Mouse (Mus musculus) embryonic stem cell, embryonic (primary cell): Measurements from ENCODE around the gene Serpinb12.
"Not testable (repeated sequence)": the region's sequence is repeated elsewhere in the genome, so short reads cannot be mapped to it uniquely, and the experiment has no call there.

Source experiments
- CTCF ChIA-PET, 4 experiments: fragments of 300-600 bp in 2 of 4; fragments of 350-600 bp in 2 of 4; sonication (Branson Sonifier 250); formaldehyde crosslinking; loops; one replicate each; lab custom pipeline; 2022; ENCODE audit warnings: inconsistent platforms in 2 of 4; lab: Charles Lee
- POLR2A ChIA-PET, 4 experiments: fragments of 300-600 bp in 2 of 4; fragments of 350-600 bp in 2 of 4; sonication (Branson Sonifier 250); formaldehyde crosslinking; loops; one replicate each; lab custom pipeline; 2022; ENCODE audit warnings: antibody characterized with exemption in 4 of 4, inconsistent platforms in 1 of 4; lab: Charles Lee

The Serpinb12 gene

DNA sequence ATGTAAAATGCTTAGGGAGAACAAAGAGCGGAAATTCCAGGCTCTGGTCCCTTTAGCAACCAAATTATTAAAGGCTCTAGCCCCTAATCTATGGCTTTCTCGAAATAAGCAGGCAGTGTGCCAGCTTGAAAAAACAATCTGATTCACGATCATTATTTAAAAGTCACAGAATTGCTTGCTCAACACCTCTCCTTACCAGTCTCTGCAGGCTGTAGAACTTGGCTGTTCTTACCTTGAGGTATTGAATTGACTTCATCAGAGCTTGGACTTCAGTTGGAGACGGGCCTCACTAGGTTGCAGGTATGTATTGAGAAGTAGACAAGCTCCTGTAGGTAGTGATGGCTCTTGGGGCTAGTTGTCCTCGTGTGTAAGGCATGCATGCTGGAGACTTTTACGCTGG, at the start of gene Serpinb12:
TSS of gene Serpinb12 (plus strand) at position 185 of the 400 bp plus-strand sequence.
- ChIA-PET CTCF (no interaction called here), POLR2A (no interaction called here)

DNA sequence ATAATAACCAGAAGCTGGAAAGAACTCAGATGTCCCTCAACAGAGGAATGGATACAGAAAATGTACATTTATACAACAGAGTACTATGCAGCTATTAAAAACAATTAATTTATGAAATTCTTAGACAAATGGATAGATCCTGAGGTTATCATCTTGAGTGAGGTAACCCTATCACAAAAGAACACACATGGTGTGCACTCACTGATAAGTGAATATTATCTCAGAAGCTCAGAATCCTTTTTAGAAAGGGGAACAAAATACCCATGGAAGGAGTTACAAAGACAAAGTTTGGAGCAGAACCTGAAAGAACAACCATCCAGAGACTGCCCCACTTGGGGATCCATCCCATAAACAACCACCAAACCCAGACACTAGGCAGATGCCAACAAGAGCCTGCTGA, 39.1 kb upstream of the Serpinb12 start:
- CTCF ChIA-PET = interaction anchor here in 1 of 4 experiments (0.6 kb wide), 1 partner anchor 226 kb away, joined by 4 read pairs; no protein-coding TSS in a partner anchor
- POLR2A ChIA-PET = not testable (repeated sequence)

DNA sequence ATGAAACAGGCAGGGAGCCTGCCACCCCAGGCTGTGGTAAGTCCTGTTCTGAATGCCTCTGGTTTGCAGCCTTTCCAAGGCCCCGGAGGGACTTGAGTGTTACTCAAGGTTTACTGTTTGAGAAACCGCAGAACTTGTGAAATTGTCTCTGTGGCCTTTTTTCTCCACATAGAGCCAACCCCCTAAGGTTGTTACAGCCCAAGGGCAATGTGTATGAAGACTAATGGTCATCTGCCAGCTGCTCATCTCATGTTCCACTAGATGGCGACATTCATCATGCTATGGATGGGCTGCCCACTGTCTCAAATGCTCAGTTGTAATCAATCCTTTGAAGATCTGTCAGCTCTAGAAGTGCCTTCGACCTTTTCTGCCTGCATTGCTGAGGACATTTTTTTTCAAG, 32.8 kb upstream of the Serpinb12 start:
- POLR2A ChIA-PET = no interaction called here
- CTCF ChIA-PET = interaction anchor here (0.5 to 1.1 kb wide), 10 partner anchors 11 to 1341 kb away, joined by 3 to 5 read pairs (median 3); no protein-coding TSS in a partner anchor

DNA sequence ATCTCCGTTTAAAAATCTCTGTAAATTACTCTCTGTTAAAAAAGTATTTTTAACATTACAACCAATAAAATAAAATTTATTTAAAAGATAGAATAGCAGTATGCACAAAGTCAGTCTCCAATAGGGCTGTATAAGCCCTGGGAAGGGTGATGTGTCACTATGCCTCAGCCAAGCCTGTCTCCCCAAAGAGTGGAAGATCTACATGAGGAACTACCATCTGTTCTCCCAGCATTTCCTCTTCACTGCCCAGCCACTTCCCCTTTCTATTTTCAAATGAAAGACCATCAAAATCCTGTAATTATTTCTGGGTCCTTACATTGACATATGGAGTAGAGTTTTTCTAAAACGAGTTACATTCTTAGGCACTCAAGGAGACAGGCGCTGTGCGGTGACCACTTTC, 2.3 kb upstream of the Serpinb12 start:
- CTCF ChIA-PET = no interaction called here
- POLR2A ChIA-PET = no interaction called here

DNA sequence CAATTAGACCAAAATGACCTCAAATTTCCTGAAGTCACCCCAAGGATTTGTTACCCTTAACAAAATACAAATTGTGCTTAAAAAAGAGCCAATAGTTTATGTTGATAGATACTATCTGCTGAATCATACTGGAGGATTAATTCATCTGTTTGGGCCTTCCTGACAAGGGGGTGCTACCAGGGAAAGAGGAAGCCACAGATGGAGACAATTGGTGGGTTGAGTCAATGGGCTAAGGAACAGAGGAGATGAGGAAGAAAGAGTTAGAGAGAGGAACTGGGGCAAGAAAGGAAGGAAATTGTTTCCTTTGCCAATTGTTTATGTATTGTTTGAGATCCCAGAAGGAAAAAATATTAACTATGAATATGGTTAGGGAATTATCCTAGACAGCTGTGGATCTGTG, 591 bp upstream of the Serpinb12 start:
- ChIA-PET POLR2A (no interaction called here), CTCF (no interaction called here)

DNA sequence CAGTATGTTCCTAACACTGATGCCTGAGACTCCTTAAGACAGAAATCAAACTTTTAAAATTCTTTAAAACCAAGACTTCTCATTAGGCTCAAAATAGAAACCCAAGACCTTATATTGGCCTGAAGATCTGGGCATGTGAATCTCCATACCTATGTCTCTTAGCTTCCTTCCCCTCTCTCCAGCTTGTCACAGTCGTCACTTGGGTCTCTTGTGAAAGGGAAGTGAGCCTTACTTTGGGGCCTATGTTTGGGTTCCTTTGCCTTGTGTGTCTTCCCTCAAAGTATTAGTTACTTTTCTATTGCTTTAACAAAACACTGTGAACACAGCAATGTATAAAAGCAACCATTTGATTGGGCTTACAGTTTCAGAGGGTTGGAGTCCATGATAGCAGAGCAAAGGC, 13.0 kb downstream of the Serpinb12 start:
- ChIA-PET POLR2A (no interaction called here), CTCF (no interaction called here)

DNA sequence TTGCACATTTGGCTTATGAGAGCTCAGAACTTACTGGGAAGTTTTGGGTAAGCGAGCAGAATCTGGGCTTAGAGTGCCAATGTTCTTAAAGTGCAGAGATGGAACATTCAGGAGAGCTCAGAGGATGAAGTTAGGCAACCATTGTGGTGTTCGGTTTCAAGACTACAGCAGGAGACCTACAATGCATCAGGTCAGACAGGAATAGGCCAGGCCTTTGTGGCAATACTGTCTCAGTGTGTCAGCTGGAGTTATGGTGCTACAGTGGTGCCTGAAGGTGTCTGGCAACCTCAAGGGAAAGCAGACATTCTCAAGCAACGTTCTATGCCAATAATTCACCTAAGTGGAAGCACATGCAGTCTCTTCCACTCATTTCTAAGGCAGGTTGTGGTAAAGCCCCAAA, 25.7 kb downstream of the Serpinb12 start:
- CTCF ChIA-PET = interaction anchor here in 1 of 4 experiments (1.1 kb wide), 1 partner anchor 58 kb away, joined by 3 read pairs; no protein-coding TSS in a partner anchor
- POLR2A ChIA-PET = interaction anchor here in 1 of 4 experiments (0.6 kb wide), 1 partner anchor 30 kb away, joined by 3 read pairs; no protein-coding TSS in a partner anchor

DNA sequence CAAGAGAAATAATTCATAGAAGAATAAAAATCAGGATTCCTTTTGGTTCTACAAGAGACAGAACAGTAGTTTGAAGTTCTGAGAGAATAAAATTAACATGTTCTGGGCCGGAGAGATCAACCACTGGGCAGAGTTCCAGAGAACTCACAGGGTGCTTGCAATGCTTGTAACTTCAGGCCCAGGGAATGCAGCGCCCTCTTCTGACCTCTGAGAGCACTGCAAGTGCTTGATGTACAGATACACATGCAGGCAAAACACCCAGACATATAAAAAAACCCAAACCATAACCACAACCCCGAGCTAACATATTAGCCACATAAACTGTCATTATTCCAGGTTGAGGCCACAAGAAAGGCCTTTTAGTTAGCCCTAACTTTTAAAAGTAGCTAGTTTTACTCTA, 26.8 kb downstream of the Serpinb12 start:
- CTCF ChIA-PET = interaction anchor here in 3 of 4 experiments (0.6 to 1.1 kb wide), 3 partner anchors 59 to 1249 kb away, joined by 3 to 4 read pairs (median 3); no protein-coding TSS in a partner anchor
- POLR2A ChIA-PET = interaction anchor here in 1 of 4 experiments (0.6 kb wide), 1 partner anchor 684 kb away, joined by 4 read pairs; no protein-coding TSS in a partner anchor

DNA sequence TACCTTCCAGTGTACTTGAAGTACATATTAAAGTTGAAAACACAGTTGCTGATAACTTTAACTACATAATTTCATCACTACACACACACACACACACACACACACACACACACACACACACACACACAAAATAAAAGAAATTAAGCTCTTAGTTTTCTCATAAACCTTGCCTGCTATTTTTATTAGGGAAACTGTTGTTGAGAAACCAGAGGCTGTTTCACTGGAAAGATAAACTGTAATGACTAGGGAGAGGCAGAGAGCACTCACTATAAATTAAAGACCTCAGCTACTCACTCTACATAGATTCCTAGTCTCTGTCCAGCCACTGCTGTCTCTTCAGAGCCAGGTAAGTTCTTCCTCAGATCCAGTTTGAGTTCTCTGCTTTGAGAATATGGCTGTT, 46.4 kb downstream of the Serpinb12 start, which contains the start of gene Serpinb13:
TSS of gene Serpinb13 (plus strand) at position 301 of the 400 bp plus-strand sequence.
- ChIA-PET CTCF (no interaction called here), POLR2A (interaction anchor here in 1 of 4 experiments (0.6 kb wide), 1 partner anchor 1986 kb away, joined by 3 read pairs; no protein-coding TSS in a partner anchor)

DNA sequence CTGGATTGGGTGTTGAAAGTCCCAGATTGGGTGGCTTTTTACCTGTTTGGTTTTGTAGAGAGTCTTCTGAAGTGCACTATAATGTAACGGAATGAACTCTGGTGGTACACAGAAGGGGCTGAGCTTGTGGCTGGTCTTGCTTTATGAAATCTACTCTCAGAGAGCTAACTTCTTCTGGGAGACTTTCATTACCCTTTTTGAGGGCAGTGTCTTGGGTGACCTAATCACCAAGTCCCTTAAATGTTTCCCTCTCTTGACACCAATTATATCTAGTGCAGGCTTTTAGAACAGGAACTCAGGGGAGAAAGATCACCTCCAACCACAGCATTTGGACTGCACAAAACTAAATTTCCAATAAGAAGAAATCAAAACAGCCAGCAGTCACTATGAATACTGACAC, 48.8 kb downstream of the Serpinb12 start:
- ChIA-PET CTCF (no interaction called here), POLR2A (no interaction called here)

DNA sequence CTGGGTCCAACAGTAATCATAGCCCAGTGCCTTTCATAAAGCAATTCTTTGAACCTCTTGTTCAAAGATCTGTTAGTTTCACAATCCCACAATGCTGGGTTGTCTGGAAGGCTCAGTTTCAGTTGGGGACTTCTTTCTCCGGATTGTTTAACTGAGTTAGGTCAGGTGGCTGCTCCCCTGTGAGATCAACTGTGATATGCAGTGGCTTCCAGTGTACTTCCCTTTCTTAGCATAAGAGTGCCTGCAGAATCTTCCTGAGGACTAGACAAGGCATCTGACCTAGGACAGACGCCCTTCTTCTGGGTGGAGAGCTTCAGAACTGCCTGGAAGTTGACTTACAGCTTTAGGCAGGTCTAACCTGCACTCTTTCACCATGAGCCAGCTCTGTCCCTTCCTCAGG, 49.6 kb downstream of the Serpinb12 start:
- ChIA-PET CTCF (no interaction called here), POLR2A (no interaction called here)

DNA sequence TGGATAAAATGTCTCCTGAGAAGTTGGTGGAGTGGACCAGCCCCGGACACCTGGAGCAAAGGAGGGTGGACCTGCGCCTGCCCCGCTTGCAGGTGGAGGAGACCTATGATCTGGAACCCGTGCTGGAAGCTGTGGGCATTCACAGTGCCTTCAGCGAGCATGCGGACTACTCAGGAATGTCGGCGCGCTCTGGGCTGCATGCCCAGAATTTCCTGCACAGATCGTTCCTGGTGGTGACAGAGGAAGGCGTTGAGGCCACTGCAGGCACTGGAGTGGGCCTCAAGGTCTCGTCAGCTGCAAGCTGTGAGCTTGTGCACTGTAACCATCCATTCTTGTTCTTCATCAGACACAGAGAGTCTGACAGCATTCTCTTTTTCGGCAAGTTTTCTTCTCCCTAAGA, 66.2 kb downstream of the Serpinb12 start:
- POLR2A ChIA-PET = interaction anchor here in 1 of 4 experiments (0.6 kb wide), 1 partner anchor 181 kb away, joined by 3 read pairs; no protein-coding TSS in a partner anchor

DNA sequence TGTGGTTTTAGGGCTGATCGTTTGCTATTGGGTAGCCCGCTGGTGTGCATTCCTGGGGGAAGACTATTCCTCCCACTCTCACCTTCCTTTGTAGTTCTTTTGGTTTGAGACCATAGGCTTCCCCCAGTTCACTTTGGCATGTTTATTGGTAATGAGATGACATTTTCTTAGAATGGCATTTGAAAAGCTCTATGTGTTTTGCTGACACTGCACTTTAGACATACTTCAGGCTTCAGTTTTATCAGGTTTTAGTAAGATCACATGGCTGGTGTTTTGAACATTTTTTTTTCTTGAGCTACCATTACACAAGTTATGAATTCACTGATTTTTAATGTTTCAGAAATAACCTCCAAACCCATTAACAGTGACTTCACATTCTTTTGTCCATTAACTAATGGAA, 67.5 kb downstream of the Serpinb12 start:
- ChIA-PET POLR2A (no interaction called here), CTCF (no interaction called here)

More for the DNA sequence above, 66.2 kb downstream of the Serpinb12 start:
- CTCF ChIA-PET = no interaction called here

DNA sequence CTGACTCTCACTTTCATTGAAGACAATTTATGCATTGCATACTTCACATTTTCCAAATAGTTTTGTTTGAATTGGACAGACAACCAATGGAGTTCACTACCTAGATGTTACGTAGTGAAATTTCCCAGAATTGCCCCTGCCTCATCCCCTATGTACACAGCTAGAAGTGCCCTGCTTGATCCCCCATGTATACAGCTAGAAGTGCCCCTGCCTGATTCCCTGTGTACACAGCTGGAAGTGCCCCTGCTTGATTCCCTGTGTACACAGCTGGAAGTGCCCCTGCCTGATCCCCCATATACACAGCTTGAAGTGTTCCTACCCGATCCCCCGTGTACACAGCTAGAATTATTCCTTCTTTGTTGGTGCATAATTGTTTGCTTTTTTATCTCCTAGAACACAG, 72.1 kb downstream of the Serpinb12 start:
- ChIA-PET POLR2A (no interaction called here), CTCF (no interaction called here)
